21 mouse cellular contexts compared by ENCODE assay signal in the genomic region with DNA sequence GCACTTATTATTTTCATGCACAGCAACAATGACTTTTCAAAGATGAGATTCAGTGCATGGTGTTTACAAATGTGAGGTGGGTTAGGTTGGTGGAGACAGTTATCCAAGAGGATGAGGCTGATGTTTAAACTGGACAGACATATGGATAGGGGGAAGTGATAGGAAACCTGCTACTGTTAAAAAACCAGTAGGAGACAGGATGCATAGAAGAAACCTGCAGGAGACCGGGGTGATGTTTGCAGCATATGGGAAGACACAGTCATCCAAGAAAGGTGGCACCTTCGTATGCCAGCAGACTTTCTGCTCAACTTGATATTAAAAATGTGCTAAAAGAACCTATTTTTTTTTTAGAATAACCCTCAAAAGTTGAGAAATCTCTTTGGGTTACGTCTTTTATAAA.
DNase-seq lines count a peak whose midpoint lies in the region; ATAC-seq and TF ChIP-seq lines count a peak whose summit lies in the region.
"Had no signal": no experiment of that assay in that cellular context is flagged by ENCODE, and none has a peak within 500 bp of the region (broad histone marks: within the 10 kb centered on the region; RNA-seq: fewer than 3 reads in every experiment).

No protein-coding gene starts in this region.

- no peaks in the 10 kb centered on the region for H3K9me3 ChIP-seq in midbrain, postnatal 0 days (ENCODE audit: low read length)
- H3K9me3 ChIP-seq: embryonic facial prominence, embryonic 12.5 days; intestine, embryonic 15.5 days; lung, embryonic 15.5 days; midbrain, embryonic 12.5 days had no signal

- H3K4me2 ChIP-seq in midbrain, postnatal 0 days (ENCODE audit: low read depth, low read length, poor library complexity, severe bottlenecking) = no peak overlapping the region
- H3K4me2 ChIP-seq: embryonic facial prominence, embryonic 12.5 days; intestine, embryonic 15.5 days; lung, embryonic 15.5 days; midbrain, embryonic 12.5 days had no signal

- no peak overlapping the region for H3K9ac ChIP-seq in midbrain, postnatal 0 days (replicated peaks; ENCODE audit: low read length, poor library complexity, severe bottlenecking)
- H3K9ac ChIP-seq: embryonic facial prominence, embryonic 12.5 days; intestine, embryonic 15.5 days; liver, embryonic 14.5 days; lung, embryonic 15.5 days; midbrain, embryonic 12.5 days had no signal

- ATAC-seq in cerebellum, adult (ENCODE audit: insufficient number of reproducible peaks, low FRiP score, low TSS enrichment) = 0 out of 2 replicates have a peak, but pooled peaks have one; percentile 49
- ATAC-seq in midbrain, postnatal 0 days (ENCODE audit: low FRiP score) = no peak
- ATAC-seq: CD4-positive, CD25-positive, alpha-beta regulatory T cell, adult 4 months; intestine, embryonic 15.5 days; Patski had no signal

- no peak for DNase-seq in cerebellum, postnatal 25 days
- peak; percentile 24 to 45 for DNase-seq in frontal cortex, adult 2 months (ENCODE audit: extremely low spot score in 1 of 2, low spot score in 1 of 2)
- no peak for DNase-seq in frontal cortex, postnatal 14 days (ENCODE audit: low spot score in 2 of 2)
- DNase-seq in left cerebral cortex, postnatal 36 days (ENCODE audit: low spot score in 2 of 2) = peak; percentile 8
- DNase-seq in left cerebral cortex, postnatal 10 days (ENCODE audit: extremely low spot score in 1 of 2, low spot score in 2 of 2) = no peak
- DNase-seq in midbrain, postnatal 0 days (ENCODE audit: low spot score) = no peak
- DNase-seq in layer of hippocampus, postnatal 36 days = no peak
- DNase-seq: adrenal gland, postnatal 10 days; kidney, adult 9 months; kidney, postnatal 25 days; thymus, adult 2 months had no signal

- no peaks in the 10 kb centered on the region for H3K27me3 ChIP-seq in midbrain, postnatal 0 days (ENCODE audit: insufficient read depth, low read length)
- H3K27me3 ChIP-seq: embryonic facial prominence, embryonic 12.5 days; intestine, embryonic 15.5 days; lung, embryonic 15.5 days; midbrain, embryonic 12.5 days had no signal

- H3K4me1 ChIP-seq in midbrain, postnatal 0 days (ENCODE audit: insufficient read depth, low read length) = no peaks in the 10 kb centered on the region
- H3K4me1 ChIP-seq: intestine, embryonic 15.5 days; lung, embryonic 15.5 days had no signal

- TF ChIP-seq CTCF in midbrain, postnatal 0 days (IDR thresholded peaks at IDR 0.05) = no peak

- 58% methylated on average over 3 of the region's 3 CpGs for WGBS in midbrain, postnatal 0 days

- intact Hi-C loops in left cerebral cortex, postnatal 36 days (cut with DNase I) = loop anchor here (2.0 to 10.0 kb wide), 5 partner anchors 349 to 1009 kb away; no protein-coding TSS in a partner anchor
- intact Hi-C loops in left cerebral cortex, postnatal 10 days (cut with DNase I) = loop anchor here (5.0 to 10.0 kb wide), 2 partner anchors 511 to 799 kb away; no protein-coding TSS in a partner anchor

- peak overlapping the region; percentile 9; the same call in 1 of the 2 replicates for H3K27ac ChIP-seq in midbrain, postnatal 0 days (ENCODE audit: low read depth, low read length)
- H3K27ac ChIP-seq: embryonic facial prominence, embryonic 12.5 days; intestine, embryonic 15.5 days; liver, embryonic 14.5 days; lung, embryonic 15.5 days; macrophage; midbrain, embryonic 12.5 days had no signal

- no peaks in the 10 kb centered on the region for H3K36me3 ChIP-seq in midbrain, postnatal 0 days (ENCODE audit: insufficient read depth, low read length)
- H3K36me3 ChIP-seq: embryonic facial prominence, embryonic 12.5 days; intestine, embryonic 15.5 days; lung, embryonic 15.5 days; midbrain, embryonic 12.5 days had no signal

- no peak overlapping the region for H3K4me3 ChIP-seq in midbrain, postnatal 0 days (ENCODE audit: low read depth, low read length)
- H3K4me3 ChIP-seq: embryonic facial prominence, embryonic 12.5 days; erythroblast, embryonic 14.5 days; intestine, embryonic 15.5 days; lung, embryonic 15.5 days; midbrain, embryonic 12.5 days had no signal

Comparison
In these comparisons a context has a peak if more than half of its experiments do, and no peak if none do; other contexts are left out.
1. DNase-seq: peak in frontal cortex, adult 2 months (2 of 2) and left cerebral cortex, postnatal 36 days (2 of 2); none in cerebellum, postnatal 25 days (0 of 2), frontal cortex, postnatal 14 days (0 of 2), left cerebral cortex, postnatal 10 days (0 of 2), midbrain, postnatal 0 days (single experiment) and layer of hippocampus, postnatal 36 days (0 of 2).